Comparison of ENCODE assay signal across 18 mouse cellular contexts in the genomic region with DNA sequence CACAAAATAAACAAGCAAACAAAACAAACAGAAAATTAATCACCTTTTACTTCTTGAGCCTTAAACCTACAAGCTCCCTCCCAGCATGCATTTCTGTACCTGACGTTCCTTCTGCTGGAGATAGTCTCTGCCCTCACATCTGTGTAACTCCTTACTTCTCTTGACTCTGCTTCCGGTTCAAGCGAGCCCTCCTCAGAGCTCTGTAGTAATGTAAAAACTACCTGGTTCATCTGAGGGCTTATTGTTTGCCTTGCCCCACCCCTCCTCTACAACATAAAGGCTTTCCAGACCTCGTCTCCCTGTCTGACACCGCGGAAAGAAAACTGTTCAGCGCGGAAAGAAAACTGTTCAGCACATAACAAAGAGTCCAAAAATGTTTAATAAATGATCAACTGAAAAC.
"Had no signal": no experiment of that assay in that cellular context is flagged by ENCODE, and none has a peak within 500 bp of the region (broad histone marks: within the 10 kb centered on the region; RNA-seq: fewer than 3 reads in every experiment).

No protein-coding gene starts in this region.

- ATAC-seq: liver, embryonic 12.5 days; midbrain, embryonic 15.5 days had no signal

- H3K9ac ChIP-seq: limb, embryonic 13.5 days; liver, embryonic 12.5 days; liver, embryonic 15.5 days; midbrain, embryonic 12.5 days; midbrain, embryonic 15.5 days; neural tube, embryonic 13.5 days had no signal

- H3K27me3 ChIP-seq: limb, embryonic 13.5 days; liver, embryonic 12.5 days; liver, embryonic 15.5 days; midbrain, embryonic 12.5 days; midbrain, embryonic 15.5 days; neural tube, embryonic 13.5 days had no signal

- H3K4me3 ChIP-seq: layer of hippocampus, adult 2 months; limb, embryonic 10.5 days; limb, embryonic 13.5 days; liver, embryonic 12.5 days; liver, embryonic 15.5 days; midbrain, embryonic 12.5 days; midbrain, embryonic 15.5 days; myocyte; neural tube, embryonic 13.5 days had no signal

- DNase-seq: kidney, adult 2 months; kidney, postnatal 25 days; layer of hippocampus, adult 9-11 months; lung, adult 2 months; lung, postnatal 14 days; lung, postnatal 4 days; thymus, adult 18-20 months; thymus, postnatal 36 days had no signal

- H3K4me2 ChIP-seq: limb, embryonic 13.5 days; liver, embryonic 12.5 days; liver, embryonic 15.5 days; midbrain, embryonic 12.5 days; midbrain, embryonic 15.5 days; neural tube, embryonic 13.5 days had no signal

- H3K9me3 ChIP-seq: limb, embryonic 10.5 days; limb, embryonic 13.5 days; liver, embryonic 12.5 days; liver, embryonic 15.5 days; midbrain, embryonic 12.5 days; midbrain, embryonic 15.5 days; neural tube, embryonic 13.5 days had no signal

- H3K4me1 ChIP-seq: limb, embryonic 10.5 days; limb, embryonic 13.5 days; liver, embryonic 12.5 days; liver, embryonic 15.5 days; midbrain, embryonic 12.5 days had no signal

- H3K36me3 ChIP-seq: limb, embryonic 10.5 days; limb, embryonic 13.5 days; liver, embryonic 12.5 days; liver, embryonic 15.5 days; midbrain, embryonic 12.5 days; midbrain, embryonic 15.5 days; neural tube, embryonic 13.5 days had no signal

- H3K27ac ChIP-seq: kidney, postnatal 0 days; limb, embryonic 10.5 days; limb, embryonic 13.5 days; liver, embryonic 12.5 days; liver, embryonic 15.5 days; midbrain, embryonic 12.5 days; midbrain, embryonic 15.5 days; neural tube, embryonic 13.5 days had no signal
